Mouse (Mus musculus) cortical plate, adult 2 months (tissue): ENCODE results near the gene Gm43518.

ENCODE experiments used
- CTCF ChIP-seq: fragments of 200-500 bp; IDR thresholded peaks from 2 replicates; pipeline ENCODE4 v1.5.1; 2011; ENCODE audit warnings: mild to moderate bottlenecking, control low read depth, low read length; ENCODE audit not compliant: insufficient read depth; ENCODE audit errors: extremely low read depth
- POLR2A ChIP-seq: fragments of 200-500 bp; IDR thresholded peaks from 2 replicates; pipeline ENCODE4 v1.6.1; 2011; ENCODE audit warnings: mild to moderate bottlenecking, low read length, control low read depth; ENCODE audit not compliant: insufficient read depth; ENCODE audit errors: extremely low read depth

- no peak for TF ChIP-seq CTCF
- no peak for TF ChIP-seq POLR2A
Observed at GRCm38 (mm10) chr5:123932927-123933326, 5.7 kb downstream of the Gm43518 start.
